ENCODE assay signal across 22 mouse cellular contexts in the genomic region with DNA sequence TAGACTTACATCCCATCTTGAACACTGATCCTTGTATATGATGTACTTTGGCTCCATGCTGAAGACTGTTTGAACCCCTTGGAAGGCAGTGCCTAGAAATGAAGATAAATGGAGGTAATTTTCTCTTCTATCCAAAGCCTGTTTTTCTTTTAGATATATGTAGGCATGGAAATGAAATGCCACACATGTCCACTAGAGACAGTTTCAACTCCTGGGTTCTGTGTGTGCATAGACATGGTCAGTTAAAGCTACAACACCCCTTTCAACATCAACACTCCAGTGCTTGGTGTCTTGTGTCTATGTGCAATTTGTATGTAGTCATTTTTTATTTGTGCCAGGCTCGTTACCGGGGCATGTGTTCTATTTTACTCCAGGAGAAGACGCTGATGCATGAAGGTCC.
DNase-seq lines count a peak whose midpoint lies in the region; ATAC-seq and TF ChIP-seq lines count a peak whose summit lies in the region.
"Had no signal": no experiment of that assay in that cellular context is flagged by ENCODE, and none has a peak within 500 bp of the region (broad histone marks: within the 10 kb centered on the region; RNA-seq: fewer than 3 reads in every experiment).

No protein-coding gene starts in this region.

- H3K36me3 ChIP-seq in intestine, postnatal 0 days (ENCODE audit: control insufficient read depth, insufficient read depth) = no peaks in the 10 kb centered on the region
- no peaks in the 10 kb centered on the region for H3K36me3 ChIP-seq in intestine, embryonic 16.5 days (ENCODE audit: control insufficient read depth, insufficient read depth, low read length)
- H3K36me3 ChIP-seq: embryonic facial prominence, embryonic 15.5 days; heart, embryonic 12.5 days; hindbrain, embryonic 15.5 days; limb, embryonic 10.5 days; lung, embryonic 15.5 days; midbrain, embryonic 15.5 days had no signal

- no peak overlapping the region for H3K9ac ChIP-seq in intestine, postnatal 0 days (ENCODE audit: low read depth, low read length)
- no peak overlapping the region for H3K9ac ChIP-seq in intestine, embryonic 16.5 days (ENCODE audit: low read depth, low read length)
- H3K9ac ChIP-seq: embryonic facial prominence, embryonic 15.5 days; heart, embryonic 12.5 days; hindbrain, embryonic 15.5 days; lung, embryonic 15.5 days; midbrain, embryonic 15.5 days had no signal

- H3K27ac ChIP-seq in intestine, postnatal 0 days (ENCODE audit: low read depth, low read length) = no peak overlapping the region
- H3K27ac ChIP-seq in intestine, embryonic 16.5 days (ENCODE audit: low read length) = no peak overlapping the region
- H3K27ac ChIP-seq: embryonic facial prominence, embryonic 15.5 days; hindbrain, embryonic 15.5 days; limb, embryonic 10.5 days; lung, embryonic 15.5 days; midbrain, embryonic 15.5 days had no signal

- ATAC-seq in intestine, postnatal 0 days = no peak
- ATAC-seq in intestine, embryonic 16.5 days = no peak
- ATAC-seq in common myeloid progenitor, adult 5-6 weeks (replicated peaks; ENCODE audit: low read depth, poor library complexity, severe bottlenecking) = peak; percentile 45; the same call in 1 of the 2 replicates
- ATAC-seq: activated CD4-positive, CD25-positive, alpha-beta regulatory T cell, adult 4 months; forebrain, embryonic 16.5 days; midbrain, embryonic 15.5 days had no signal

- no peaks in the 10 kb centered on the region for H3K4me1 ChIP-seq in intestine, postnatal 0 days (replicated peaks; ENCODE audit: control insufficient read depth, insufficient read depth, low read length)
- H3K4me1 ChIP-seq in intestine, embryonic 16.5 days (ENCODE audit: control insufficient read depth, insufficient read depth, low read length) = peaks cover 3% of the 10 kb centered on the region; the same call in 1 of the 2 replicates
- H3K4me1 ChIP-seq: heart, embryonic 12.5 days had no signal

- H3K9me3 ChIP-seq in intestine, postnatal 0 days (ENCODE audit: control insufficient read depth) = no peaks in the 10 kb centered on the region
- H3K9me3 ChIP-seq in intestine, embryonic 16.5 days (ENCODE audit: control insufficient read depth, low read length) = no peaks in the 10 kb centered on the region
- H3K9me3 ChIP-seq: embryonic facial prominence, embryonic 15.5 days; heart, embryonic 12.5 days; hindbrain, embryonic 15.5 days; limb, embryonic 10.5 days; lung, embryonic 15.5 days; megakaryocyte, embryonic 14.5 days; midbrain, embryonic 15.5 days had no signal

- DNase-seq in lung, postnatal 10 days = peak; percentile 11
- DNase-seq in lung, postnatal 4 days = no peak
- no peak for DNase-seq in retina, embryonic 14.5 days (ENCODE audit: low spot score)
- no peak for DNase-seq in thymus, postnatal 14 days
- DNase-seq: adrenal gland, postnatal 25 days; cerebellum, adult 11-12 months; cerebellum, postnatal 14 days; kidney, adult 2 months; kidney, postnatal 14 days; thymus, postnatal 36 days had no signal

- no peak overlapping the region for H3K4me3 ChIP-seq in intestine, postnatal 0 days (ENCODE audit: low read depth, low read length)
- H3K4me3 ChIP-seq in intestine, embryonic 16.5 days (ENCODE audit: low read length) = no peak overlapping the region
- H3K4me3 ChIP-seq: embryonic facial prominence, embryonic 15.5 days; heart, embryonic 12.5 days; hindbrain, embryonic 15.5 days; limb, embryonic 10.5 days; lung, embryonic 15.5 days; megakaryocyte, embryonic 14.5 days; midbrain, embryonic 15.5 days had no signal

- no peaks in the 10 kb centered on the region for H3K27me3 ChIP-seq in intestine, postnatal 0 days (replicated peaks; ENCODE audit: control insufficient read depth, insufficient read depth, low read length)
- no peaks in the 10 kb centered on the region for H3K27me3 ChIP-seq in intestine, embryonic 16.5 days (replicated peaks; ENCODE audit: control insufficient read depth, insufficient read depth, low read length)
- H3K27me3 ChIP-seq: embryonic facial prominence, embryonic 15.5 days; heart, embryonic 12.5 days; hindbrain, embryonic 15.5 days; lung, embryonic 15.5 days; midbrain, embryonic 15.5 days had no signal

- TF ChIP-seq CTCF in intestine, postnatal 0 days (IDR thresholded peaks at IDR 0.05; ENCODE audit: low read depth) = peak; percentile 65

- WGBS in intestine, postnatal 0 days = 97% methylated on average over 3 of the region's 3 CpGs
- 96% methylated on average over 3 of the region's 3 CpGs for WGBS in intestine, embryonic 16.5 days

- no peak overlapping the region for H3K4me2 ChIP-seq in intestine, postnatal 0 days (replicated peaks; ENCODE audit: low read depth)
- H3K4me2 ChIP-seq in intestine, embryonic 16.5 days (ENCODE audit: low read depth, low read length) = no peak overlapping the region
- H3K4me2 ChIP-seq: embryonic facial prominence, embryonic 15.5 days; heart, embryonic 12.5 days; hindbrain, embryonic 15.5 days; lung, embryonic 15.5 days; midbrain, embryonic 15.5 days had no signal
